Mouse (Mus musculus) hindbrain, embryonic 16.5 days (tissue): ENCODE results near the gene Hist2h2ab. TPM values are rescaled to one million over a fixed set of nuclear protein-coding genes. Genes with fewer than 3 reads are reported as not detected.
"Not testable (repeated sequence)": the region's sequence is repeated elsewhere in the genome, so short reads cannot be mapped to it uniquely, and the experiment has no call there.

ENCODE experiments used
- ATAC-seq: fragments of 200-750 bp; cut with Nextera tagmentation; 2 replicates; pipeline ENCODE4 v1.8.0; 2017; ENCODE audit warnings: moderate TSS enrichment, moderate library complexity
- H3K27ac ChIP-seq: fragments of 300-500 bp; sonication (generic); 2 replicates; pipeline ENCODE4 v1.5.1; 2014; ENCODE audit warnings: low read depth, mild to moderate bottlenecking, control low read depth, low read length, moderate library complexity
- H3K27me3 ChIP-seq: fragments of 300-500 bp; sonication (generic); replicated peaks from 2 replicates; pipeline ENCODE4 v1.6.1; 2014; ENCODE audit warnings: low read length; ENCODE audit not compliant: control insufficient read depth, insufficient read depth
- H3K36me3 ChIP-seq: fragments of 300-500 bp; sonication (generic); 2 replicates; pipeline ENCODE4 v1.6.1; 2014; ENCODE audit warnings: mild to moderate bottlenecking, low read length, moderate library complexity, mixed read lengths; ENCODE audit not compliant: control insufficient read depth, insufficient read depth
- H3K4me1 ChIP-seq: fragments of 300-500 bp; sonication (generic); 2 replicates; pipeline ENCODE4 v1.6.1; 2014; ENCODE audit warnings: low read depth, low read length; ENCODE audit not compliant: control insufficient read depth, insufficient read depth
- H3K4me2 ChIP-seq: fragments of 300-500 bp; sonication (generic); 2 replicates; pipeline ENCODE4 v1.6.1; 2014; ENCODE audit warnings: mild to moderate bottlenecking, low read length, control low read depth, moderate library complexity
- H3K4me3 ChIP-seq: fragments of 300-500 bp; sonication (generic); 2 replicates; pipeline ENCODE4 v1.5.1; 2014; ENCODE audit warnings: mild to moderate bottlenecking, low read length, control low read depth, moderate library complexity
- H3K9ac ChIP-seq: fragments of 300-500 bp; sonication (generic); 2 replicates; pipeline ENCODE4 v1.6.1; 2014; ENCODE audit warnings: low read depth, mild to moderate bottlenecking, control low read depth, low read length, moderate library complexity
- H3K9me3 ChIP-seq: fragments of 300-500 bp; sonication (generic); 2 replicates; pipeline ENCODE4 v1.6.1; 2014; ENCODE audit warnings: mild to moderate bottlenecking, low read length, moderate library complexity; ENCODE audit not compliant: control insufficient read depth
- WGBS: fragments of 180-500 bp; shearing (Covaris S2); extraction: QIAGEN DNeasy Blood & Tissue Kit; methylation state at CpG from one replicate; pipeline ENCODE4 v1.1.7; 2014; 5-methylcytosine and 5-hydroxymethylcytosine counted together
- polyA plus RNA-seq: library from polyadenylated mRNA; unstranded; fragments of >200 nt; fragmentation: Nextera tagmentation; extraction: Ambion mirVana; gene quantifications from 2 replicates; pipeline ENCODE4 v1.2.1, GENCODE M21; 2015

Gene Hist2h2ab
- polyA plus RNA-seq = not detected in 2 replicates

DNA sequence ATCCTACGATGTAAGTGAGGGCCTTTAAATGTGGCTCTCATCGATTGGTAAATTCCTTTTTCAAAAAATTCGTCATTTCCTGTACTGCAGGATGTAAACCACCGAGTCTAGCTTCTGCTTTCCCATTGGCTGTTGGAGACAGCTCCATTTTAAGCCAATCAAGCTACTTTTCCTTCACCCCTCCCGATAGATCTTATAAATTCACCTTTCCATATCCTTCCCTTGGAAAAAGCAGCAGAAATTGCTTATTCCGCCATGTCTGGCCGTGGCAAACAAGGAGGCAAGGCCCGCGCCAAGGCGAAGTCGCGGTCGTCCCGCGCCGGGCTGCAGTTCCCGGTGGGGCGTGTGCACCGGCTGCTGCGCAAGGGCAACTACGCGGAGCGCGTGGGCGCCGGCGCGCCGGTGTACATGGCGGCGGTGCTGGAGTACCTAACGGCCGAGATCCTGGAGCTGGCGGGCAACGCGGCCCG lies at the start of gene Hist2h2ab, which contains the start of gene Bola1:
Hist2h2ab (plus strand) TSS at position 205 of the 470 bp plus-strand sequence.
Bola1 (minus strand) TSS at position 49 of the 470 bp plus-strand sequence.
- Histone ChIP-seq H3K36me3 (no peaks in the 10 kb centered on the region), H3K9me3 (no peaks in the 10 kb centered on the region), H3K4me1 (peaks cover 21% of the 10 kb centered on the region), H3K27ac (peak within 1 kb of the TSS; percentile 95), H3K4me2 (peak within 1 kb of the TSS; percentile 77), H3K9ac (peak within 1 kb of the TSS; percentile 77), H3K4me3 (peak within 1 kb of the TSS; percentile 60), H3K27me3 (no peaks in the 10 kb centered on the region)
- peak; percentile 94 for ATAC-seq
- WGBS = 1% methylated on average over 37 of the region's 37 CpGs

GRCm38 (mm10) chr3:96170276-96170675 lies 49.4 kb upstream of the Hist2h2ab start:
- Histone ChIP-seq H3K27me3 (no peaks in the 10 kb centered on the region), H3K4me2 (no peak overlapping the region), H3K4me1 (peaks cover 23% of the 10 kb centered on the region), H3K36me3 (peaks cover 10% of the 10 kb centered on the region), H3K4me3 (no peak overlapping the region), H3K9ac (no peak overlapping the region), H3K9me3 (no peaks in the 10 kb centered on the region), H3K27ac (no peak overlapping the region)
- no peak for ATAC-seq
- 87% methylated on average over 4 of the region's 4 CpGs for WGBS

DNA sequence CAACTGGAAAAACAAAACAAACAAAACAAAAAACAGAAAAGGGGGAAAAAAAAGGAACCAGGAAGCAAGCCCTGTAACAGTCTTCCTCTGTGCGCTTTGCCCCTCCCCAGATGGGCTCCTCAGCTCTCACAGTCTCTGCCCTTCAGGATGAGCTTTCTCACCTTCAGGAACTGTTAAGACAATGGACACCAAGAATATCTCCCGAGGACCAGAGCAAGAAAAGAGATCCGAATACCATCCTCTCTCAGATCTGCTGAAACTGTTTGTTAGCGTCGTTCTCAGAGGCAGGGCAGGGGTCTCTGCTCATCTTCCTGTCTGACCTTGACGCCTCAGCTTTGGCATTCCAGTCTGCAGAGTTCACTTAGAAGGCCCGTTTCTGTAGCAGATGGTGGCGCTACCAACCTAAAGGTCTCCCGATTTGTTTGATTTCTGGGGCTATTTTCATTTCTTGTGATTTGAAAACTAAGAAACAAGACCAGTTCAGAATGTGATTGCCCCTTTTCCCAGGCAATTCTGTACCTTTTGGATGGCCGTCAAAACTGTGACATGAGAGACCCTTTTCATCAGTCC lies 48.6 kb upstream of the Hist2h2ab start:
- H3K4me2 ChIP-seq = peak overlapping the region; percentile 67
- WGBS = 70% methylated on average over 10 of the region's 10 CpGs
- H3K9ac ChIP-seq = no peak overlapping the region
- peaks cover 15% of the 10 kb centered on the region for H3K36me3 ChIP-seq
- H3K9me3 ChIP-seq = no peaks in the 10 kb centered on the region
- H3K27me3 ChIP-seq = no peaks in the 10 kb centered on the region
- H3K27ac ChIP-seq = peak overlapping the region; percentile 98; the same call in 1 of the 2 replicates
- peaks cover 23% of the 10 kb centered on the region for H3K4me1 ChIP-seq
- no peak overlapping the region for H3K4me3 ChIP-seq
- ATAC-seq = no peak

- H3K27ac ChIP-seq = peak overlapping the region; percentile 98
- peak; percentile 19 for ATAC-seq
- peaks cover 23% of the 10 kb centered on the region for H3K4me1 ChIP-seq
- H3K9me3 ChIP-seq = no peaks in the 10 kb centered on the region
- peaks cover 21% of the 10 kb centered on the region for H3K36me3 ChIP-seq
- 21% methylated on average over 18 of the region's 18 CpGs for WGBS
- peak overlapping the region; percentile 95 for H3K4me3 ChIP-seq
- peak overlapping the region; percentile 84 for H3K9ac ChIP-seq
- peak overlapping the region; percentile 67 for H3K4me2 ChIP-seq
- no peaks in the 10 kb centered on the region for H3K27me3 ChIP-seq
Measured at GRCm38 (mm10) chr3:96171583-96172196, 48.0 kb upstream of the Hist2h2ab start.

DNA sequence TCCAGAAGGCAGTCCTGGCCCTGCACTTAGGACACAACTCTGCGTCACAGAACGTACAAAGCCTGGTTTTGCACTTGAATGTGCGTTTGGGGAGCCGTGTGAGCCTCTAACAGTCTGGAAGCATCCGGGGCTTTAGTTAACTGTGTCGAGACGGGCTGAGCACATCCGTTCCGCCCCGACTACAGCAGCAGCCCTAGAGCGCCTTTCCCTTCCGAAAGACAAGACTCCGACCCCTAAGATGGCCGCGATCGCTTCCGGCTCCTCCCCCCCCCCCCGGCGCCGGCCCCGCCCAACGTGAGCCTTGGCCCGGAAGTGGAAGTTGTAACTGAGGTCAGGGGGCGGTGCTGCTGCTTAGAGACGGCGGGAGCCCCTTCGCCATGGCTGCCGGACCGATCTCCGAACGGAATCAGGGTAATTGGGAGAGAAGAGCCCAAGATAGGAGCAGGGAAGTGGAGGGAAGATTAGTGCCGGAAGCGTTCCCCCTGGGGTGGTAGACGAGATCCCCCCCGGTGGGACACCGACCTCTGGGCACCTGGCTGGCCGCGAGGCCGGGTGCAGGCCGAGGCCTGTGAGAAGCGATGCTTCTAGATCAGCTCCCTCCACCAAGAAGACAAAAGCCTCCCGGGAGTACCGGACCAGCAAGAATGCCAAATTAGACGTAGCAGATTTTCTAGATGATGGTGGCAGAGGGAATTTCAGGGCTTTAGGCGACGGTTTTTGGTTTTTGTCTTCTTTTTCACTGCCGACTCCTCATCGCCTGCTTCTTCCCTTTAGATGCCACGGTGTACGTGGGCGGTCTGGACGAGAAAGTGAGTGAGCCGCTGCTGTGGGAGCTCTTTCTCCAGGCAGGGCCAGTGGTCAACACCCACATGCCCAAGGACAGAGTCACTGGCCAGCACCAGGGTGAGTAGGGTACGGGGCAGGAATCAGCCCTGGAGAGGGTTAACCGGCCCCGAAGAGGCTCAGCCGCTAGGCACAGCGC lies 47.2 kb upstream of the Hist2h2ab start, which contains the start of gene Sf3b4:
Sf3b4 (plus strand) TSS at position 136 of the 982 bp plus-strand sequence.
- peaks cover 23% of the 10 kb centered on the region for H3K36me3 ChIP-seq
- peak; percentile 96 for ATAC-seq
- 1% methylated on average over 55 of the region's 58 CpGs for WGBS
- peak within 1 kb of the TSS; percentile 84 for H3K9ac ChIP-seq
- no peaks in the 10 kb centered on the region for H3K27me3 ChIP-seq
- H3K4me3 ChIP-seq = peak within 1 kb of the TSS; percentile 95
- peak within 1 kb of the TSS; percentile 98 for H3K27ac ChIP-seq
- H3K4me1 ChIP-seq = peaks cover 23% of the 10 kb centered on the region
- H3K9me3 ChIP-seq = no peaks in the 10 kb centered on the region
- peak within 1 kb of the TSS; percentile 92 for H3K4me2 ChIP-seq

GRCm38 (mm10) chr3:96173185-96173584 lies 46.5 kb upstream of the Hist2h2ab start:
- H3K27ac ChIP-seq = no peak overlapping the region
- no peak for ATAC-seq
- H3K9me3 ChIP-seq = no peaks in the 10 kb centered on the region
- H3K9ac ChIP-seq = peak overlapping the region; percentile 84
- H3K4me3 ChIP-seq = peak overlapping the region; percentile 95
- 44% methylated on average over 7 of the region's 7 CpGs for WGBS
- peak overlapping the region; percentile 92 for H3K4me2 ChIP-seq
- H3K36me3 ChIP-seq = peaks cover 29% of the 10 kb centered on the region
- H3K4me1 ChIP-seq = peaks cover 23% of the 10 kb centered on the region
- H3K27me3 ChIP-seq = no peaks in the 10 kb centered on the region

GRCm38 (mm10) chr3:96174042-96174441 lies 45.6 kb upstream of the Hist2h2ab start:
- H3K9ac ChIP-seq, H3K4me3 ChIP-seq, H3K4me2 ChIP-seq, H3K9me3 ChIP-seq, H3K27ac ChIP-seq, H3K27me3 ChIP-seq, ATAC-seq: not testable (repeated sequence)
- Histone ChIP-seq H3K4me1 (peaks cover 23% of the 10 kb centered on the region), H3K36me3 (peaks cover 32% of the 10 kb centered on the region)
- 80% methylated on average over 3 of the region's 4 CpGs for WGBS

DNA sequence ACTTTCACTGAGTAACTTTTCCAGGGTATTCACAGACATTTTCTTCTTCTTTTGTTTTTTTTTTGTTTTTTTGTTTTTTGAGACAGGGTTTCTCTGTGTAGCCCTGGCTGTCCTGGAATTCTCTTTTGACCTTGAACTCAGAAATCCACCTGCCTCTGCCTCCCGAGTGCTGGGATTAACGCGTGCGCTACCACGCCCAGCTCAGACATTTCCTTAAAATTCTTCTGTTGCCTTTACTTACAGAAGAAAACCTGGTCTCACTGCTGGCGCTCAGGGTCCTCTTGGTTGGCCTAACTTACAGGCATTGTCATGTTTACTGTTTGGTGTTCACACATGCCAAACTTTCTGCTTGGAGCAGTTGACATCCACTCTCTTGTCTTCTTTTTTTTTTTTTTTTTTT lies 44.4 kb upstream of the Hist2h2ab start:
- Histone ChIP-seq H3K4me2 (no peak overlapping the region), H3K9ac (no peak overlapping the region), H3K27me3 (no peaks in the 10 kb centered on the region), H3K27ac (no peak overlapping the region), H3K36me3 (peaks cover 32% of the 10 kb centered on the region), H3K4me1 (peaks cover 23% of the 10 kb centered on the region), H3K9me3 (no peaks in the 10 kb centered on the region), H3K4me3 (no peak overlapping the region)
- WGBS = 93% methylated on average over 6 of the region's 6 CpGs
- no peak for ATAC-seq
